Mouse (Mus musculus) gastrocnemius, postnatal 4 days (tissue): ENCODE measurements around the gene Nol9. TPM values are rescaled to one million over a fixed set of nuclear protein-coding genes. Genes with fewer than 3 reads are reported as not detected.
A peak's percentile ranks its signal among the peaks of the same experiment; 100 is the strongest.

Source experiments
- DNase-seq, 2 experiments: peaks; one replicate each; pipeline ENCODE4 v3.0.0; 2021 to 2022; ENCODE audit warnings: low spot score in 2 of 2, mixed read lengths in 2 of 2
- total RNA-seq, 2 experiments: library from RNA; stranded (reverse); gene quantifications; 2 replicates each; pipeline ENCODE4 v1.2.3; 2021

Gene Nol9
- total RNA-seq, 2 experiments from 2014 or later, result 13.2 to 15.1 TPM

- peak in 1 of 2 experiments; percentile 31 for DNase-seq
Observed at GRCm38 (mm10) chr4:152087211-152088081, 48.3 kb downstream of the Nol9 start.

- DNase-seq, result no peak
Observed at GRCm38 (mm10) chr4:152088133-152088532, 49.0 kb downstream of the Nol9 start.

- DNase-seq, result no peak
Observed at GRCm38 (mm10) chr4:152088556-152089120, 49.5 kb downstream of the Nol9 start.

GRCm38 (mm10) chr4:152090191-152090590, 51.1 kb downstream of the Nol9 start:
- no peak for DNase-seq

GRCm38 (mm10) chr4:152092751-152093293, 53.7 kb downstream of the Nol9 start:
- DNase-seq, result no peak

GRCm38 (mm10) chr4:152094233-152094632, 55.1 kb downstream of the Nol9 start:
- no peak for DNase-seq

GRCm38 (mm10) chr4:152095937-152096910, 57.1 kb downstream of the Nol9 start:
- peak in 1 of 2 experiments; percentile 83 for DNase-seq

- no peak for DNase-seq
Observed at GRCm38 (mm10) chr4:152096927-152097326, 57.8 kb downstream of the Nol9 start.

GRCm38 (mm10) chr4:152097911-152098799, 59.0 kb downstream of the Nol9 start:
- no peak for DNase-seq

GRCm38 (mm10) chr4:152100541-152100940, 61.4 kb downstream of the Nol9 start:
- DNase-seq, result no peak

- no peak for DNase-seq
Observed at GRCm38 (mm10) chr4:152101081-152101653, 62.0 kb downstream of the Nol9 start.

GRCm38 (mm10) chr4:152101921-152102320, 62.8 kb downstream of the Nol9 start:
- no peak for DNase-seq

- DNase-seq, result peak in 1 of 2 experiments; percentile 73
Observed at GRCm38 (mm10) chr4:152103025-152103424, 63.9 kb downstream of the Nol9 start.

GRCm38 (mm10) chr4:152106746-152107145, 67.6 kb downstream of the Nol9 start:
- no peak for DNase-seq

- DNase-seq, result no peak
Observed at GRCm38 (mm10) chr4:152107493-152107892, 68.4 kb downstream of the Nol9 start.

GRCm38 (mm10) chr4:152107971-152108509, 68.9 kb downstream of the Nol9 start:
- peak in 1 of 2 experiments; percentile 68 for DNase-seq

- DNase-seq, result no peak
Observed at GRCm38 (mm10) chr4:152108673-152109072, 69.6 kb downstream of the Nol9 start.

- no peak for DNase-seq
Observed at GRCm38 (mm10) chr4:152109509-152109908, 70.4 kb downstream of the Nol9 start.

- DNase-seq, result no peak
Observed at GRCm38 (mm10) chr4:152110689-152111088, 71.6 kb downstream of the Nol9 start.
